Mouse (Mus musculus) intestine, embryonic 15.5 days (tissue): Measurements from ENCODE around the gene Serinc5. TPM values are rescaled to one million over a fixed set of nuclear protein-coding genes. Genes with fewer than 3 reads are reported as not detected.
A peak's percentile ranks its signal among the peaks of the same experiment; 100 is the strongest.
"Not testable (repeated sequence)": the region's sequence is repeated elsewhere in the genome, so short reads cannot be mapped to it uniquely, and the experiment has no call there.

Source experiments
- ATAC-seq: fragments of 200-750 bp; cut with Nextera tagmentation; 2 replicates; pipeline ENCODE4 v1.8.0; 2017; ENCODE audit warnings: moderate TSS enrichment, moderate library complexity
- H3K27ac ChIP-seq: fragments of 300-500 bp; sonication (generic); 2 replicates; pipeline ENCODE4 v1.5.1; 2015; ENCODE audit warnings: mild to moderate bottlenecking, inconsistent platforms
- H3K27me3 ChIP-seq: fragments of 300-500 bp; sonication (generic); replicated peaks from 2 replicates; pipeline ENCODE4 v1.6.1; 2015; ENCODE audit warnings: inconsistent platforms
- H3K36me3 ChIP-seq: fragments of 300-500 bp; sonication (generic); 2 replicates; pipeline ENCODE4 v1.6.1; 2015; ENCODE audit warnings: inconsistent platforms
- H3K4me1 ChIP-seq: fragments of 300-500 bp; sonication (generic); replicated peaks from 2 replicates; pipeline ENCODE4 v1.6.1; 2015; ENCODE audit warnings: inconsistent platforms
- H3K4me2 ChIP-seq: fragments of 300-500 bp; sonication (generic); replicated peaks from 2 replicates; pipeline ENCODE4 v1.6.1; 2015; ENCODE audit warnings: mild to moderate bottlenecking, inconsistent platforms
- H3K4me3 ChIP-seq: fragments of 300-500 bp; sonication (generic); replicated peaks from 2 replicates; pipeline ENCODE4 v1.5.1; 2015; ENCODE audit warnings: inconsistent platforms
- H3K9ac ChIP-seq: fragments of 300-500 bp; sonication (generic); 2 replicates; pipeline ENCODE4 v1.6.1; 2015; ENCODE audit warnings: inconsistent platforms
- H3K9me3 ChIP-seq: fragments of 300-500 bp; sonication (generic); 2 replicates; pipeline ENCODE4 v1.6.1; 2016; ENCODE audit warnings: inconsistent platforms
- WGBS: fragments of 180-500 bp; shearing (Covaris S2); methylation state at CpG from one replicate; pipeline ENCODE4 v1.1.7; 2015; 5-methylcytosine and 5-hydroxymethylcytosine counted together
- polyA plus RNA-seq: library from polyadenylated mRNA; unstranded; fragments of >200 nt; fragmentation: Nextera tagmentation; extraction: Ambion mirVana; gene quantifications from 2 replicates; pipeline ENCODE4 v1.2.1, GENCODE M21; 2015

Gene Serinc5
- polyA plus RNA-seq, 1 experiment from 2014 or later = 21.4 TPM

DNA sequence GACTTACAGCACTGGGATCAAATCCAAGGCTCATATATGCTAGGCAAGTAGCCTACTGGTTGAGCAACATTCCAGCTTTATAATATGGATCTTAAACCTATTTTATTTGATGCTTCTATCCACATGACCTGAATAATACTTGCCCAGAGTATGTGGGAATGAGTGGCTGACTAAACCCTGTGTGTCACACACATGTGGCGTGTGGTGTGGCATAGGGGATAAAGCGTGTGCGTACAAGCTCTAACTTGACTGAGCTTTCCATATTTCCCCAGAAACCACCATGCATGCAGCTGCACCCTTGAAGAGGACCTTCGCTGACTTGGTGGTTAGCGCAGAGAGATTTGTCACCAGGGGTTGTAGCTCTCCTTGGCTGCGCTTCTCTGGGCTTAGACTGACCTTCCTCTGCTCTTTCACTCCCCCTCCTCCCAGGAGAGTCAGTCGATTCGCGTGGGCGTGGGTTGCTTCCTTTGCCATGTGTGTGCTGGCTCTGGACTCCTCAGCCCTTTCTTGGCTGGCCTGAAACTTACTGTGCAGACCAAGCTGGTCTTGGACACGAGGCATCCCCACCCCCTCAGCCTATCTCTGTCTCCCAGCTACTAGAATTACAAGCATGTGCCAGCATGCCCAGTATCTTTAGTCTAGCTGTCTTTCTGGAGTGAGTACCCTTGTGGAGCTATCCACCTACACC is 65.2 kb downstream of the Serinc5 start:
- H3K36me3 ChIP-seq = no peaks in the 10 kb centered on the region
- H3K27ac ChIP-seq = no peak overlapping the region
- no peaks in the 10 kb centered on the region for H3K9me3 ChIP-seq
- no peak overlapping the region for H3K4me3 ChIP-seq
- H3K4me2 ChIP-seq = no peak overlapping the region
- no peak for ATAC-seq
- 71% methylated on average over 11 of the region's 11 CpGs for WGBS
- H3K4me1 ChIP-seq = peaks cover 6% of the 10 kb centered on the region
- no peak overlapping the region for H3K9ac ChIP-seq
- H3K27me3 ChIP-seq = no peaks in the 10 kb centered on the region

DNA sequence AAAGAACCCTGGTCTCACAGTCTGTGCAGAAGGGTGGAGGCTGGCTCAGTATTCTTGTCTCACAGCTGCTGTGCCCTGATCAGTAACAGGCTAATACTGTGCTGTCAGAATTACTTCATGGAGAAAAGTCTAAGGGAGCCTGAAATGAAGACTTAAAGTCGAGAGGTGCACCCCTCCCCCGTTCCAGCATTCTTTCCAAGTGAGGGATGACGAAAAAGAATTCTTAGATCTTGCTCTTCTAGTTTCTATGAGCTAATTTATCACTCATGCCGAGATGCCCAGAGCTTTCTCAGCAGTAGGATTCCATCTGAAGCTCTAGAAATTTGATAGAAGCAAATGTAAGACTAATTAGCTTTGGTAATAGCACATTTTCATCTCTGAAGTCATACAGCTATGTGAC is 66.8 kb downstream of the Serinc5 start:
- Histone ChIP-seq H3K27ac (no peak overlapping the region), H3K4me1 (peaks cover 6% of the 10 kb centered on the region), H3K9me3 (no peaks in the 10 kb centered on the region), H3K4me2 (no peak overlapping the region), H3K36me3 (no peaks in the 10 kb centered on the region), H3K9ac (no peak overlapping the region), H3K27me3 (no peaks in the 10 kb centered on the region), H3K4me3 (no peak overlapping the region)
- ATAC-seq = no peak
- 41% methylated on average over 4 of the region's 4 CpGs for WGBS

DNA sequence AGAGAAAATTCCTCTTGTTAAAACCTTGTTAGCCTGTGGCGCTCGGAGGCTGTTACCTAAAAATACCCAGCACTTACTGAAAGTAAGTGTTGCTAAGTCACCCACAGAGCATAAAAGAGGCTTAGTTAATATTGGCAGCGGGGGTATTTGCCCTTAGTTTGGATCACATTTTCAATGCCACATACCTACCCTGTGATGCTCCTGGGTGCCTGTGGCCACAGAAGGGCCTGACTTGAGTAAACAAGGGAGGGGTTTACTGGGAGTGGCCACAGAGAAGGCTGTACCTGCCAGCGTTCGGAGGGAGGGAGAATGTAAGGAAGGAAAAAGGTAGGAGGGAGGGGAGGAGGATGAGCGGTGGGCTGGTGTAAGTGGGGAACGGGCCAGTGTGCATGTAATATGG is 68.8 kb downstream of the Serinc5 start:
- Histone ChIP-seq H3K9me3 (no peaks in the 10 kb centered on the region), H3K4me2 (no peak overlapping the region), H3K9ac (no peak overlapping the region), H3K27me3 (no peaks in the 10 kb centered on the region), H3K36me3 (no peaks in the 10 kb centered on the region), H3K4me1 (peaks cover 6% of the 10 kb centered on the region), H3K4me3 (no peak overlapping the region), H3K27ac (no peak overlapping the region)
- 61% methylated on average over 7 of the region's 7 CpGs for WGBS
- 0 out of 2 replicates have a peak, but pooled peaks have one; percentile 21 for ATAC-seq

DNA sequence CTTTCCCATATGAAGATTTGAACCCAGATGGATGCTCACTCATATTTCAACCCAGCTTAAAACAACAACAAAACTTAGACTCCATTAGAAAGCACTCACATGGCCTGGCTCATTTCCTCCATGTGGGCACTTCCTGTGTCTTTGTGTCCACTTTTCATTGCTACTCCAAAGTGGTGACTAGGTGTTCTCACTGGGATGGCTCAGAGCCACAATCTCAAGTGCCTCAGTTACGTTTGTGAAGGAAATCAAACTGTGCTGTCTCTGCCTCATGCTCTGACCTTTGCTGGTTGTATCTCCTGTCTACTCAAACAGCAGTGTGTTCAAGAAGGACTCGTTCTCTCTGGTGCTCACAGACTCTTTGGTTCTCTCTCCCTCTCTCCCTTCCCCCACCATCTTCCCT is 70.7 kb downstream of the Serinc5 start:
- 78% methylated on average over 2 of the region's 2 CpGs for WGBS
- H3K4me1 ChIP-seq = peaks cover 6% of the 10 kb centered on the region
- H3K27ac ChIP-seq = no peak overlapping the region
- no peak for ATAC-seq
- H3K9ac ChIP-seq = no peak overlapping the region
- H3K9me3 ChIP-seq = no peaks in the 10 kb centered on the region
- no peak overlapping the region for H3K4me2 ChIP-seq
- H3K27me3 ChIP-seq = no peaks in the 10 kb centered on the region
- no peak overlapping the region for H3K4me3 ChIP-seq
- H3K36me3 ChIP-seq = no peaks in the 10 kb centered on the region

DNA sequence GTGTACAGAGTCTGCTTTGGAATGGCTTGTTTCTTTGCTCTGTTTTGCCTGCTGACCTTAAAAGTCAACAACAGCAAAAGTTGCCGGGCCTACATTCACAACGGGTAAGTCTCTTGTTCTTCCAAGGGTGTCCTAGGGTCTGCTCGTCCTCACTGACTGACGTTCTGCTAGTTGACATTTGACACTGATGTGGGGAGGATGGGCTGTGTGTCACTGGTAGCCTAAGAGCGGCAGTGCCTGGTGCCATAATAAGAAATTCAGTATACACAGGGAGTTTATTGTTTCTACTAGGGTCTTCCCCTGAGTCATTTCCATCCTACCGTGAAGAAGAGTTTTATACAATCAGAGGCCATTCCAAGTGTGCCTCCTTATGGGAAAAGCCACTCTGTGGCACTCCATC is 71.9 kb downstream of the Serinc5 start:
- WGBS = 48% methylated on average over 6 of the region's 6 CpGs
- H3K4me2 ChIP-seq = no peak overlapping the region
- H3K4me3 ChIP-seq = no peak overlapping the region
- no peaks in the 10 kb centered on the region for H3K36me3 ChIP-seq
- no peak overlapping the region for H3K27ac ChIP-seq
- H3K4me1 ChIP-seq = peaks cover 3% of the 10 kb centered on the region
- H3K9ac ChIP-seq = no peak overlapping the region
- H3K27me3 ChIP-seq = no peaks in the 10 kb centered on the region
- ATAC-seq = no peak
- H3K9me3 ChIP-seq = no peaks in the 10 kb centered on the region

DNA sequence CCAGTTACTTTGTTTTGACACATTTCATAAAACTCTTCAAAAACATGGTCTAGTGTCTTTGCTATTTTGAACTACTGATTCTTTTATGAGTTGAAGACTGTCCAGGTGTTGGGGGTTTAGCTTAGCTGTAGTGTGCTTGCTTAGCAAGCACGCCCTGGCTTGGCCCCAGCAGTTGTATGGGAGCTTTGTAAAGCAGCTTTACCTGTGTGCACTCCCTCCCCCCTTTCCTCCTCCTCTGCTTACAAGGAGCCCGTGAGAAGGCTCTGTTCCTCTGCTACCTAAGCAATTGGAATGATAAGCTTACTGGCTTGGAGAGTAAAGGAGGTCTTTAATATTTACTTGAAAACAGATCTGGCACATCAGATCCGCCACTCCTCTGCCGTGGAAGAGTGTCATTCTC is 72.6 kb downstream of the Serinc5 start:
- no peak overlapping the region for H3K9ac ChIP-seq
- no peaks in the 10 kb centered on the region for H3K9me3 ChIP-seq
- H3K4me1 ChIP-seq = peaks cover 3% of the 10 kb centered on the region
- WGBS = 64% methylated on average over 4 of the region's 4 CpGs
- H3K4me2 ChIP-seq = no peak overlapping the region
- no peaks in the 10 kb centered on the region for H3K27me3 ChIP-seq
- no peak overlapping the region for H3K4me3 ChIP-seq
- no peaks in the 10 kb centered on the region for H3K36me3 ChIP-seq
- ATAC-seq = no peak
- H3K27ac ChIP-seq = no peak overlapping the region

DNA sequence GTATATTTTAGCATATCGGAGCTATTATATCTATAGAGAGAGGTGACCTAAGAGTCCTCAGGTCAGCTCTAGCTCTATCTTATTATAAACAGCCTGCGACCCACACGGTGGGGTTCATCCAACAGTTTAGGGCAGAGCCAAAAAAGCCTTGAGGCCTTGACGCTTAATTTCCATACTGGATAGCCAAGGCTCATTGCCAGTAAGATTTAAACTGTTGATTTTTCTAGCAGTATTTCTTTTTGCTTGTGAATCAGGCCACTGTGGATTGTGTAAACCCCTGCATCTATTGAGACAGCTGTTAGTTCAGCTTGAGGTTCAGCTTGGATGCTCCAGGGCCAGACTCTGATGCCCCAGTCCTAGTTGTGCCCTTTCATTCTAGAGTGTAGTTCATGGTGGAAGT is 73.4 kb downstream of the Serinc5 start:
- no peak overlapping the region for H3K4me3 ChIP-seq
- H3K9ac ChIP-seq = no peak overlapping the region
- no peaks in the 10 kb centered on the region for H3K27me3 ChIP-seq
- no peak for ATAC-seq
- H3K36me3 ChIP-seq = no peaks in the 10 kb centered on the region
- H3K4me2 ChIP-seq = no peak overlapping the region
- H3K9me3 ChIP-seq = no peaks in the 10 kb centered on the region
- 53% methylated on average over 4 of the region's 4 CpGs for WGBS
- H3K4me1 ChIP-seq = peaks cover 3% of the 10 kb centered on the region
- H3K27ac ChIP-seq = no peak overlapping the region

DNA sequence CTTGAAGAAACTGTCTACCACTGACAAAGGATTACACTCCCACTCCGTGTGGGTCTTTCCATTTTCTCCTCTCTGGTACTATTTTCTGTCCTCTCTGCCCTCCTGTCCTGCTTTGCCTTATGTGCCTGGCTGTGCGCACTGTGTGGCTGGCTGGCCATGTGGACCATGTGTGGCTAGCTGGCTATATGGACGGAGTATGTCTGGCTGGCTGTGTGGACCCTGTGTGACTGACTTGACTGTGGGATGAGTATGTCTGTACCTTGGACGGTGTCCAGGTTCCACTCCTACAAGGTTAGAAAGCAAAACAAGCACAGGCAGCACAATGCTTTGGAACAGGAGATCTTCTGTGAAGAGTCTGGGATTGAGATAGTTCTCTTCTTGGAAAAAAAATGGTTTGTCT is 74.4 kb downstream of the Serinc5 start:
- Histone ChIP-seq H3K36me3 (no peaks in the 10 kb centered on the region), H3K4me2 (no peak overlapping the region), H3K9ac (no peak overlapping the region), H3K4me1 (no peaks in the 10 kb centered on the region; the same call in 1 of the 2 replicates), H3K27me3 (no peaks in the 10 kb centered on the region), H3K27ac (no peak overlapping the region), H3K9me3 (no peaks in the 10 kb centered on the region), H3K4me3 (no peak overlapping the region)
- 86% methylated on average over 4 of the region's 4 CpGs for WGBS
- ATAC-seq = no peak

DNA sequence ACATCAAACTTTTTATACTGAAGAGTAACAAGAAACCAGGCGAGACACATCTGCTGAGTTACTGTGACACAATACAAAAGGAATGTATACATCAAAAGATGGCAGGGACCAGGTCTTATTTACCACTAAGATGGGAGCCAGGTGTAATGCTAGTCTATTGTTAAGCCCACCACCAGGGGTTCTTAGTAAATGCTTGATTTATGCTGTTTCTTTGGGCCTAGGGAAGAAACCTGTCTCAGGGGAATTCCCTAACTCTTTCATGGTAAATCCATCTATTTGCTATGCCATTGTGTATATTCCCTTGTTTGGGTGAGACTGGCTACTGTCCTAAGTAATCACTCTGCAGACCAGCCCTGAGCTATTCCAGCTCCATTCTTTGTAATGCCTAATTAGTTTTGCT is 76.3 kb downstream of the Serinc5 start:
- H3K9ac ChIP-seq, H3K4me2 ChIP-seq, ATAC-seq, H3K4me1 ChIP-seq, H3K9me3 ChIP-seq, H3K36me3 ChIP-seq, H3K4me3 ChIP-seq, H3K27ac ChIP-seq, H3K27me3 ChIP-seq: not testable (repeated sequence)
- 78% methylated on average over 1 of the region's 1 CpGs for WGBS

DNA sequence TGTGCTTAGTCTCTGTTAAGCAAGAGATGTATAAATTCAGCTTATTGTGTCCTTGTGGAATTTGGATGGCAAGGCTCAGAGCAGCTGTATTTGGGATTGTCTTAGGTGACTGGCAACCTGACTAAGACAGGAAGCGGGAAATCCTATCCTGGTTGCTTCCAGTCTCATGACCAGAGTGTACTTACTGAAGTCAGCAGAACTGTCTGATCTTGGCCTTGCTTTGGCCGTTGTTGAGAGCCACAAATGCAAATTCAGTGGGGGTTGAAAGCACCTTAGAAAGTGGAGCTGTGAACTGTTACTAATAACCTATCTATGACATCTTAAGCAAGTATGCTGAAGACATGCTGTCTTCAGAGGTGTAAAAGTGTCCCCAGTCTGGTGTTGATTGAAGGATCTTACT is 78.2 kb downstream of the Serinc5 start:
- ATAC-seq = no peak

DNA sequence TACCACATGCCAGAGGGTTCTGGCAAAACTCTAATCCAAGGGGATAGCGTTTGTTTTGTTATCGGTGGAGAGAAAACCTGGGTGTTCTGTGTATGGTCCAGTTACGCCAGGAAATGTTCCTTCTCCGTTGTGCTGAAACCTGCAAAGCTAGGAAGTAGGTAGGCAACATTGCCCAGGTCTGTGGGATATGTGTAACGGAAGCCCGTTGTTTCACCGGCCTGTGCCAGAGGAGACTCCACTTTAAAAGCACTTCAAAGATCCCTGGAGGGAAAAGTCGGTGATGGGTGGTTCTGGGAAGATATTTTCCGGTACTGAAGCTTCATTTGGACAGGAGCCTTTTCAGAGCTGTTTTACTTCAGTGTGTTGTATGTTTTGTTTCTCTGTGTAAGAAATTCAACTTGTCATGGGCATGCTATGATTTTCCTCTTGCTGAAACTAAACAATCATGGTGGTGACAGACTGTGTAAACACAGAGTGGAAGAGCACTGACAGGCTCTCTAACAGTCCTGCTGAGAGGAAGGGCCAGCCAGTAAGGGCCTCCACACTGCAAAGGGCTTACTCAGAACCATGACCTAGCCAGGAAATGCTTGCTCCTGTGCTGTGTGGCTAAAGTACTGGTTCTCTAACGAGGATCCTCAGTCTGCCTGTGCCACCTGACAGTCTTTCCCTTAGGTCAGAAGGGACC is 83.1 kb downstream of the Serinc5 start:
- Histone ChIP-seq H3K27me3 (no peaks in the 10 kb centered on the region), H3K4me1 (peaks cover 10% of the 10 kb centered on the region; the same call in 1 of the 2 replicates), H3K9ac (no peak overlapping the region), H3K4me3 (no peak overlapping the region), H3K36me3 (no peaks in the 10 kb centered on the region; the same call in none of the 2 replicates), H3K27ac (peak overlapping the region; percentile 38; the same call in 1 of the 2 replicates), H3K4me2 (no peak overlapping the region), H3K9me3 (no peaks in the 10 kb centered on the region)
- 48% methylated on average over 10 of the region's 10 CpGs for WGBS
- ATAC-seq = peak; percentile 48; the same call in 1 of the 2 replicates

More for the DNA sequence above, 78.2 kb downstream of the Serinc5 start:
- Histone ChIP-seq H3K27ac (no peak overlapping the region), H3K4me1 (peaks cover 5% of the 10 kb centered on the region; the same call in 1 of the 2 replicates), H3K36me3 (no peaks in the 10 kb centered on the region), H3K9ac (no peak overlapping the region), H3K4me2 (no peak overlapping the region), H3K9me3 (no peaks in the 10 kb centered on the region), H3K27me3 (no peaks in the 10 kb centered on the region), H3K4me3 (no peak overlapping the region)
- WGBS = 91% methylated on average over 2 of the region's 2 CpGs

DNA sequence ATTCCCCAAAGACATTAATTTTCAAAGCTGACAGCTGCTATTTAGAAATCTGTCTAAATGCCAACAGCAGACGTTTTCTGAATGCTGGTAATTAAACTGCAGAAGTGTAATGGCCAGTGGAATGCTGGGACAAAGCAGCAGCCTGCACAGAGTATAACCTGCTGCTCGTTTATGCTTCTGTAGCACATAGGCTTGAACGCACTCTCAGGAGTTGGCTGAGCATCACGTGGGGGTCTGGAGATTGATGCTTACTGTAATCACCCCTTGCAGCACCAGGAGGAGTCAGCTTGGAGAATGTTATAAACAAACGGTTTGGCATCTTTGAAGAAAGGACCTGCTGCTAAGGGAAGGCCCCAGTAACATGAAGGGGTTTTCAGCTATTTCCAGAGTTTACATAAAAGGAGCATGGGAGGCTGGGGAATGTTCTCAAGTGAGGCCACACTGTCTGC is 85.6 kb downstream of the Serinc5 start:
- Histone ChIP-seq H3K9ac (no peak overlapping the region), H3K9me3 (no peaks in the 10 kb centered on the region), H3K4me1 (peaks cover 10% of the 10 kb centered on the region; the same call in 1 of the 2 replicates), H3K27me3 (no peaks in the 10 kb centered on the region), H3K36me3 (no peaks in the 10 kb centered on the region; the same call in none of the 2 replicates), H3K27ac (0 out of 2 replicates have a peak overlapping the region, but pooled peaks have one; percentile 37), H3K4me2 (no peak overlapping the region), H3K4me3 (no peak overlapping the region)
- peak; percentile 57 for ATAC-seq
- 30% methylated on average over 5 of the region's 5 CpGs for WGBS
